Mouse (Mus musculus): ENCODE measurements around the gene Pdzd2. TPM values are rescaled to one million over a fixed set of nuclear protein-coding genes. Genes with fewer than 3 reads are reported as not detected.

Pdzd2 gene
- polyA plus RNA-seq, 1 experiment from 2014 or later = 3.3 TPM

DNA sequence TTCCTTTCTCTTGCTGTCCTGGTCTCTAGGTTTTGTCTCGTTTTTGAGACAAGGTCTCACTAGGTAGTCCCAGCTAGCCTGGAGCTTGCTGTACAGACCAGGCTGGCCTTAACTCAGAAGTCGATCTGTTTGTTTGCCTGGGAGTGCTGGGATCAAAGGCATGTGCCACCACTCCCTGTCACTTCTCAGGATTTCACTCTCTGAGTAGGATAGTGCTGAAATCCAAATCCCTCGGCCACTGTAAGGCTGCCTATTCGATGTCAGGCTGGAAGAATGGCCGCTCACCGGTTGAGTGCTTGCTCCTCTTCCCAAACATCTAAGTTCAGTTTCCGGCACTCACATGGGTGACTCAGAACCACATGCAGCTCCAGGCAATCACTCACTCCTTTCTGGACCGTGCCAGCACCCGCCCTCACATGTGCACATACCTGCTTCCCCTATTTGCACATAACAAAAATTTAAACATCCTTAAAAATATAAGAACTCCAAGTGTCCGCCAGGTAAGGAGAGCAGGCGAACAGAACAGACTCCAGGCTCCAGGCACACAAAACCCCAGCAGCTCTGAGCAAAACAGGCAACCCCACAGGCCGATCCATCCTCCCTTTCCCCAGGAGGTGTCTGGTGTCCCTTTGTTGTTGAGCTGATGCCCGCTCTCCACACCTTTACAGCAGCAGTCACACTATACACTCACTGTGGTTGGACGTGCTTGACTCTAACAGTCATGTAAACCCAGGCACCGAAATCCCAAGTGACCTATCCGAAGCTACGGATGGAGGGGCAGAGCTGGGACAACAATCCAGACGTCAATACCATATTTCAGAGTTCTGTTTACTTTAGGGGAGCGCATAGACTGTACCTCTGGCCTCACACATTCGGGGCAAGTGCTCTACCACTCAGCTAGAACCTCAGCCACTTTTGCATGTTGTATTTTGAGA, 124.5 kb downstream of the Pdzd2 start:
- no peaks in the 10 kb centered on the region for H3K27me3 ChIP-seq (replicated peaks; ENCODE audit: control insufficient read depth, insufficient read depth, low read length)

DNA sequence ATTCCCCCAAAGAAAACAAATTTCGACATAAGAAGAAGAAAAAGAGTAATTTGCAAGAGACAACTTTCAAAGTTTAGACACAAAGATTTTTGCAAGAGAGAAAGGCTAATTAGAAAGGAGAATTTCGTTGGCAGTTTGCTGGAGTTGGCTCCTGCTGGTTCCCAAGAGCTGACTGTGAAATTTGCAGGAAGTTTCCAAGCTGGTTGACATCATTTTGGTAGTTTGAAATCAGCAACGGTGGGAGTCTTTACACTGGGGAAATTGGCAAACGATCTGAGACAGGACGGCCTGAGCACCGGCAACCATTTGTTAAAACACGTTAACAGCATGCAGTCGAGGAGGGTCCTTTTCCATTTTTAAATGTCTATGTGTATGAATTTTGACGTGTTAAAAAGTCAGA, 125.7 kb downstream of the Pdzd2 start:
- WGBS = 39% methylated on average over 9 of the region's 9 CpGs
- ATAC-seq (no peak; the same call in 1 of the 2 replicates), DNase-seq (ENCODE audit: low spot score) (peak; percentile 73)
- Histone ChIP-seq H3K4me3 (ENCODE audit: low read depth, low read length) (no peak overlapping the region), H3K9me3 (replicated peaks; ENCODE audit: control insufficient read depth, low read length) (no peaks in the 10 kb centered on the region), H3K27ac (ENCODE audit: low read depth, low read length) (no peak overlapping the region), H3K9ac (ENCODE audit: low read length) (no peak overlapping the region), H3K27me3 (replicated peaks; ENCODE audit: control insufficient read depth, insufficient read depth, low read length) (no peaks in the 10 kb centered on the region), H3K4me2 (ENCODE audit: low read length) (no peak overlapping the region), H3K4me1 (ENCODE audit: control insufficient read depth, insufficient read depth, low read length) (no peaks in the 10 kb centered on the region), H3K36me3 (ENCODE audit: control insufficient read depth, insufficient read depth, low read length) (no peaks in the 10 kb centered on the region)

More for the DNA sequence above, 124.5 kb downstream of the Pdzd2 start:
- DNase-seq (ENCODE audit: low spot score) (no peak), ATAC-seq (no peak)
- H3K4me1 ChIP-seq (ENCODE audit: control insufficient read depth, insufficient read depth, low read length) = no peaks in the 10 kb centered on the region
- H3K27ac ChIP-seq (ENCODE audit: low read depth, low read length) = no peak overlapping the region
- no peak overlapping the region for H3K4me2 ChIP-seq (ENCODE audit: low read length)
- WGBS = 77% methylated on average over 20 of the region's 20 CpGs
- no peak overlapping the region for H3K9ac ChIP-seq (ENCODE audit: low read length)
- no peaks in the 10 kb centered on the region for H3K9me3 ChIP-seq (replicated peaks; ENCODE audit: control insufficient read depth, low read length)
- no peaks in the 10 kb centered on the region for H3K36me3 ChIP-seq (ENCODE audit: control insufficient read depth, insufficient read depth, low read length)
- no peak overlapping the region for H3K4me3 ChIP-seq (ENCODE audit: low read depth, low read length)

DNA sequence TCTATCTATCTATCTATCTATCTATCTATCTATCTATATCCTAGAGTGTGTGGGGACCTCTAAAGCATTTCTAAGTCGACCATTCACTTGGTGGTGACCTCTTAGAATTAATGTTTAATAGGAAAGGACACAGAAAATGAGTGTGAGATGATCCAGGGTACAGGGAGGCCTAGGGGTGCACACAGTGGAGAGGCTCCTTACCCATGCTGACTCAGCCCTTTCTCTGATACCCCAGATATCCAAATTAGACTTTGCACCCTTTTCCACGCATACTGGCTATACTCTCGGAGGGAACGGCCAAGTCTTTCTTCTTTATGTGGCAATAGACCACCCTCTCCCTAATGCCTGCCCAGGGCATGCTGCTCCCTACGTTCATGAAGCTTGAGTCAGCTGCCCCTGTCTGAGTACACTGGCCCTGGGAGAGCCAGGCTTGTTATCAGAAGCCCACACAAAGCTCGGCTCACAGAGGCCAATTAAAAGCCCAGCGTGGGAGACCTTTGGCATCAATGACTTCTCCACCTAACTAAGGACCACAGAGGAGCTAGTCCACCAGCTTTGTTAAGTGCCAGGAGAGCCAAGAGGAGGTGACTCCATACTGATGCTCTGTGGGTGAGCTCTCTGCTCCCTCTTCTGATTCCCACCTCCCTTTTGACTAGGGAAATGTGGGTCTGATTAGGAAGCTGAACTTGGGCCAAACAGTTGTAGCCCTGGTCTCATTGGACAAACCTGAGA, 126.6 kb downstream of the Pdzd2 start:
- DNase-seq (ENCODE audit: low spot score) (peak; percentile 8), ATAC-seq (no peak)
- Histone ChIP-seq H3K4me2 (ENCODE audit: low read length) (no peak overlapping the region), H3K27me3 (replicated peaks; ENCODE audit: control insufficient read depth, insufficient read depth, low read length) (no peaks in the 10 kb centered on the region), H3K4me1 (ENCODE audit: control insufficient read depth, insufficient read depth, low read length) (no peaks in the 10 kb centered on the region), H3K9ac (ENCODE audit: low read length) (no peak overlapping the region), H3K27ac (ENCODE audit: low read depth, low read length) (no peak overlapping the region; the same call in 1 of the 2 replicates), H3K36me3 (ENCODE audit: control insufficient read depth, insufficient read depth, low read length) (no peaks in the 10 kb centered on the region), H3K4me3 (ENCODE audit: low read depth, low read length) (no peak overlapping the region), H3K9me3 (replicated peaks; ENCODE audit: control insufficient read depth, low read length) (no peaks in the 10 kb centered on the region)
- 55% methylated on average over 7 of the region's 7 CpGs for WGBS

DNA sequence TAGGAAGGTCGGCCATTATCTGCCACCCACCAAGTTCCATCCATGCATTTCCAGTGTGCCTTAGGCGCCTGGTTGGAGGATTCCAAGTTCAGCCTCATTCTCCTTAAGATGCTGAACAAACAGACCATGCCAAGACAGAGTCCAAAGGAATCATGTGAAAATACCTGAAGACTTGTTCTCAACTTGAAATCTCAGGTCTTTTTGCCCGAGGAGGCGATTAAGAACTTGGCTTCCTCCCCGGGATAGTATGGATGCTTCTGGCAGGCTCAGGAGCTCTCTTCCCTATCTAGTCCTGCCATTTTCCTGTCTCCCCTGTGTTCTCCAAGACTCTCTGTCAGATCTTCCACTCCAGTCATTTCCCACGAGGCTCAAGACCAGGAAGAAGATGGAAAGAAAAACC, 131.6 kb downstream of the Pdzd2 start:
- ATAC-seq (no peak), DNase-seq (ENCODE audit: low spot score) (no peak)
- Histone ChIP-seq H3K9ac (ENCODE audit: low read length) (no peak overlapping the region), H3K9me3 (replicated peaks; ENCODE audit: control insufficient read depth, low read length) (no peaks in the 10 kb centered on the region), H3K4me2 (ENCODE audit: low read length) (no peak overlapping the region), H3K4me1 (ENCODE audit: control insufficient read depth, insufficient read depth, low read length) (no peaks in the 10 kb centered on the region), H3K27ac (ENCODE audit: low read depth, low read length) (no peak overlapping the region), H3K27me3 (replicated peaks; ENCODE audit: control insufficient read depth, insufficient read depth, low read length) (no peaks in the 10 kb centered on the region), H3K4me3 (ENCODE audit: low read depth, low read length) (no peak overlapping the region), H3K36me3 (ENCODE audit: control insufficient read depth, insufficient read depth, low read length) (no peaks in the 10 kb centered on the region)
- 91% methylated on average over 6 of the region's 6 CpGs for WGBS

DNA sequence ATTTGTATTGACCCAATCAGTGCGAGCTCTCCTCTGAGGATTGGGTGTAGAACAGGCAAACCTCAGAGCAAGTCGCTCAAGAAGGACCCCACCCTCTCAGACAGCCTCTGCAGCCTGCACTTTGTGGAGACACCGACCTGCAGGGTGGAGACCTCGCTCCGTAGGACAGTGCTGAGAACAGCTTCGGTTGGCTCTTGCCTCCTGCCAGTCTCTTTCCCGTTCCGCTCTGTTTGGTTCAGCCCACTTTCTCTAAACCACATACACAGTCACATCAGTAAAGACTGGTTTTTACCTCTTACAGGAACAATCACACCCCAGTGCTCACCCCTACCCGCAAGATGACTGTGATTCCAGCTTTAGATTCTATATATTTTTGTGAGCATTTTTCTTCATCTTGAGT, 133.4 kb downstream of the Pdzd2 start:
- DNase-seq (ENCODE audit: low spot score) (no peak), ATAC-seq (no peak)
- H3K9ac ChIP-seq (ENCODE audit: low read length) = no peak overlapping the region
- 75% methylated on average over 9 of the region's 9 CpGs for WGBS
- no peak overlapping the region for H3K27ac ChIP-seq (ENCODE audit: low read depth, low read length)
- no peak overlapping the region for H3K4me2 ChIP-seq (ENCODE audit: low read length)
- H3K36me3 ChIP-seq (ENCODE audit: control insufficient read depth, insufficient read depth, low read length) = no peaks in the 10 kb centered on the region
- no peaks in the 10 kb centered on the region for H3K4me1 ChIP-seq (ENCODE audit: control insufficient read depth, insufficient read depth, low read length)
- H3K4me3 ChIP-seq (ENCODE audit: low read depth, low read length) = no peak overlapping the region
- H3K27me3 ChIP-seq (replicated peaks; ENCODE audit: control insufficient read depth, insufficient read depth, low read length) = no peaks in the 10 kb centered on the region
- H3K9me3 ChIP-seq (replicated peaks; ENCODE audit: control insufficient read depth, low read length) = no peaks in the 10 kb centered on the region

DNA sequence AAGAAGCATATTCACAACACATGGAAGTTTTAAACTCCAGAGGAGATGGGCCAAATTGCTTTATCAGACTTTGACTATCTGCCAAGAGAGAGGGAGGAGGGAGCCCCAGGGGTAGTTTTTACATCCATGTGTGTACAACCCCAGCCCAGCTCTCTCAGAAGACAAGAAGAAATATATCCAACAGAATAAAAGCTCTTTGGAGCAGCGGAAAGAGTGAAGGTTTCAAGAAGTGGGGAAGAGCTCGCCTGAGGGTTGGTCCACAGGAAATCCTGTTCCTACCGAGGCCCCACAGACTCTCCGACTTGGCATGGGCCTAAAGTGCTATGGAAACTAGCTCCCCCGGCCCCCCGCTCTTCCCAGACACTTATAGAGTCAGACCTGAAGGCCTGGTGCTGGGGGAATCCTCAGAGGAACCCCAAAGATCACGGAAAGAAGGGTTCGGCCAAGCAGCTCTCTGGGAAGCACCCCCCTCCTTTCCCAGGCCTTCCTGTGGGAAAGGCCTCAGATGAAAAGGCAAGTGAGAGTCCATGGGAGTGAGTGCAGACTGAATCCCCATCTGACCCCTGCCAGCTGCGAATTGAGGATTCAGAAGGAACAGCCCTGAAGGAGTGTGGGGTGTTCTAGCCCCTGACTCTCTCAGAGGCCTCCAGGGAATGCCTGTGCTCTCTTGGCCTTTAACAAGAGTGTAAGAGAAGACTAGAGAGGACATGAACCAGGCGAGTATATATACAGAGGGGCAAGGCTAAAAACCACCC, 134.3 kb downstream of the Pdzd2 start:
- no peak overlapping the region for H3K27ac ChIP-seq (ENCODE audit: low read depth, low read length)
- H3K36me3 ChIP-seq (ENCODE audit: control insufficient read depth, insufficient read depth, low read length) = no peaks in the 10 kb centered on the region
- WGBS = 73% methylated on average over 10 of the region's 10 CpGs
- no peak overlapping the region for H3K4me3 ChIP-seq (ENCODE audit: low read depth, low read length)
- ATAC-seq = no peak
- no peak overlapping the region for H3K9ac ChIP-seq (ENCODE audit: low read length)
- no peaks in the 10 kb centered on the region for H3K4me1 ChIP-seq (ENCODE audit: control insufficient read depth, insufficient read depth, low read length)
- peak; percentile 13 for DNase-seq (ENCODE audit: low spot score)
- no peaks in the 10 kb centered on the region for H3K27me3 ChIP-seq (replicated peaks; ENCODE audit: control insufficient read depth, insufficient read depth, low read length)
- H3K4me2 ChIP-seq (ENCODE audit: low read length) = no peak overlapping the region
- no peaks in the 10 kb centered on the region for H3K9me3 ChIP-seq (replicated peaks; ENCODE audit: control insufficient read depth, low read length)

DNA sequence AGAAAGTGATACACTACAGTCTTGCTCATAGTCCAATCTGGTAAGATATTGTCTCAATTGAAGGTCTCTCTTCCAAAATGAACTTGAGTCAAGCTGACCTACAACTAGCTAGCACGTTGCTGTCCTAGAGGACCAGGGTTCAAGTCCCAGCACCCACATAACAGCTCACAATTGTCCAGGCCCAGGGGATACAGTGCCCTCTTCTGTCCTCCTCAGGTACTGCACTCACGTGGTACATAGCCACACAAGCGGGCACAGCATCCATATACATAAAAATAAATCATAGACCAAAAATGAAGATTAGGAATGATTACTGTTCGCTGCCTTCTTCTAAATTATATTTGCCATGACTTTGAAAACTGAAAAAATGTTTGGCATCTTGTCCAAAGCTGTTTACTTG, 136.1 kb downstream of the Pdzd2 start:
- no peak for ATAC-seq
- 97% methylated on average over 4 of the region's 4 CpGs for WGBS
- Histone ChIP-seq H3K4me2 (ENCODE audit: low read length) (no peak overlapping the region), H3K9me3 (replicated peaks; ENCODE audit: control insufficient read depth, low read length) (no peaks in the 10 kb centered on the region), H3K27ac (ENCODE audit: low read depth, low read length) (no peak overlapping the region), H3K9ac (ENCODE audit: low read length) (no peak overlapping the region), H3K27me3 (replicated peaks; ENCODE audit: control insufficient read depth, insufficient read depth, low read length) (no peaks in the 10 kb centered on the region), H3K4me3 (ENCODE audit: low read depth, low read length) (no peak overlapping the region), H3K4me1 (ENCODE audit: control insufficient read depth, insufficient read depth, low read length) (no peaks in the 10 kb centered on the region), H3K36me3 (ENCODE audit: control insufficient read depth, insufficient read depth, low read length) (no peaks in the 10 kb centered on the region)
- DNase-seq (ENCODE audit: low spot score) = no peak

DNA sequence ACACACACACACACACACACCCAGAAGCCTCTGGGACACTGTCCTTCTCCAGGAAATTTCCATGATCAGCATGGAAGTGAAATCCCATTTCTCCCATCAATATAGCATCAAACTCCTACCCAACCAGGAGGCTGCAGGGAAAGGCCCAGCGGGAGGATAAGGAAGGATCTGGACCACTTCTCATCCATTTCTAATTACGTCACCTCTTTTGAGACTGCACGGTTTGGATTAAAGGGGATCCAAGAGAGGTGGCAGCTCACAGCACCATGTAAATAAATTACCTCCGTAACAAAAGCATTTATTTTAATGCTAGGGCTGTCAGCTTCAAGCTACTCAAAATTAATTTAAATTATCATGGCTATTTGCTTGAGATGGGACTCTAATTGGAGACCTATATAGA, 146.6 kb downstream of the Pdzd2 start:
- Histone ChIP-seq H3K27me3 (replicated peaks; ENCODE audit: control insufficient read depth, insufficient read depth, low read length) (no peaks in the 10 kb centered on the region), H3K36me3 (ENCODE audit: control insufficient read depth, insufficient read depth, low read length) (no peaks in the 10 kb centered on the region), H3K9me3 (replicated peaks; ENCODE audit: control insufficient read depth, low read length) (no peaks in the 10 kb centered on the region), H3K4me2 (ENCODE audit: low read length) (no peak overlapping the region), H3K4me1 (ENCODE audit: control insufficient read depth, insufficient read depth, low read length) (no peaks in the 10 kb centered on the region), H3K4me3 (ENCODE audit: low read depth, low read length) (no peak overlapping the region), H3K9ac (ENCODE audit: low read length) (no peak overlapping the region), H3K27ac (ENCODE audit: low read depth, low read length) (no peak overlapping the region)
- DNase-seq (ENCODE audit: low spot score) (no peak), ATAC-seq (no peak)
- WGBS = 50% methylated on average over 4 of the region's 4 CpGs

All from forebrain, embryonic 14.5 days (tissue).